Mouse (Mus musculus): ENCODE measurements around the gene Ifi27l2a.

GRCm38 (mm10) chr12:103395486-103396275 lies 47.8 kb downstream of the Ifi27l2a start:
- TF ChIP-seq GATA1 (IDR thresholded peaks at IDR 0.05; ENCODE audit: borderline replicate concordance, low read length) (no peak), CTCF (IDR thresholded peaks at IDR 0.05; ENCODE audit: low read depth, low read length) (no peak), POLR2AphosphoS5 (IDR thresholded peaks at IDR 0.05; ENCODE audit: insufficient replicate concordance, low read depth, low read length) (no peak), TAL1 (conservative IDR thresholded peaks at IDR 0.05; ENCODE audit: low read depth, low read length) (no peak), GATA2 (IDR thresholded peaks at IDR 0.05; ENCODE audit: borderline replicate concordance, low read depth, low read length) (no peak)

All from G1E (cell line).